ENCODE assay signal across 32 mouse cellular contexts in genomic region chr12:118566681-118567080, GRCm38 (mm10).
"Had no signal": no experiment of that assay in that cellular context is flagged by ENCODE, and none has a peak within 500 bp of the region (broad histone marks: within the 10 kb centered on the region; RNA-seq: fewer than 3 reads in every experiment).

No protein-coding gene starts in this region.

- H3K4me1 ChIP-seq: heart, embryonic 12.5 days; hindbrain, embryonic 10.5 days; kidney, embryonic 15.5 days had no signal

- H3K27ac ChIP-seq: heart, embryonic 13.5 days; heart, embryonic 15.5 days; hindbrain, embryonic 10.5 days; hindbrain, embryonic 12.5 days; hindbrain, embryonic 13.5 days; hindbrain, embryonic 14.5 days; hindbrain, embryonic 15.5 days; hindbrain, postnatal 0 days; kidney, embryonic 15.5 days; kidney, postnatal 0 days; layer of hippocampus, adult 2 months; left cerebral cortex, adult 2 months had no signal

- ATAC-seq: hindbrain, embryonic 16.5 days; hindbrain, postnatal 0 days; inflammation-experienced regulatory T-cells, adult 6 months had no signal

- H3K4me2 ChIP-seq: heart, embryonic 11.5 days; heart, embryonic 12.5 days; heart, embryonic 13.5 days; heart, embryonic 15.5 days; hindbrain, embryonic 12.5 days; hindbrain, embryonic 13.5 days; hindbrain, embryonic 14.5 days; hindbrain, embryonic 15.5 days; kidney, embryonic 15.5 days had no signal

- H3K9ac ChIP-seq: heart, embryonic 12.5 days; heart, embryonic 13.5 days; heart, embryonic 15.5 days; hindbrain, embryonic 12.5 days; hindbrain, embryonic 13.5 days; hindbrain, embryonic 14.5 days; hindbrain, embryonic 15.5 days; kidney, embryonic 15.5 days had no signal

- H3K9me3 ChIP-seq: heart, embryonic 12.5 days; heart, embryonic 13.5 days; heart, embryonic 15.5 days; hindbrain, embryonic 10.5 days; hindbrain, embryonic 12.5 days; hindbrain, embryonic 13.5 days; hindbrain, embryonic 15.5 days; kidney, embryonic 15.5 days had no signal

- DNase-seq: heart, postnatal 10 days; heart, postnatal 14 days; heart, postnatal 36 days; heart, postnatal 4 days; kidney, adult 11 months; kidney, adult 18-20 months; kidney, adult 2 months; kidney, adult 8-10 months; kidney, adult 9 months; kidney, postnatal 10 days; kidney, postnatal 14 days; kidney, postnatal 25 days; kidney, postnatal 36 days; kidney, postnatal 4 days; layer of hippocampus, adult 9-11 months; layer of hippocampus, postnatal 36 days had no signal

- H3K27me3 ChIP-seq: heart, embryonic 15.5 days; hindbrain, embryonic 12.5 days; hindbrain, embryonic 15.5 days; kidney, embryonic 15.5 days had no signal

- H3K4me3 ChIP-seq: heart, embryonic 12.5 days; heart, embryonic 13.5 days; heart, embryonic 15.5 days; hindbrain, embryonic 10.5 days; hindbrain, embryonic 12.5 days; hindbrain, embryonic 13.5 days; hindbrain, embryonic 15.5 days; kidney, embryonic 15.5 days; layer of hippocampus, adult 2 months; left cerebral cortex, adult 2 months had no signal

- H3K36me3 ChIP-seq: heart, embryonic 12.5 days; heart, embryonic 13.5 days; heart, embryonic 15.5 days; hindbrain, embryonic 10.5 days; hindbrain, embryonic 12.5 days; hindbrain, embryonic 13.5 days; hindbrain, embryonic 15.5 days; kidney, embryonic 15.5 days had no signal
